Mouse (Mus musculus): ENCODE measurements around the gene Prkci. TPM values are rescaled to one million over a fixed set of nuclear protein-coding genes. Genes with fewer than 3 reads are reported as not detected.

The Prkci gene
- polyA plus RNA-seq, 1 experiment from 2014 or later = 37.1 TPM

- DNase-seq (ENCODE audit: low spot score) = peak; percentile 45
- ATAC-seq = no peak
- TF ChIP-seq CTCF (IDR thresholded peaks at IDR 0.05) = no peak
- no peak for TF ChIP-seq EP300 (IDR thresholded peaks at IDR 0.05)
- Histone ChIP-seq H3K27me3 (replicated peaks; ENCODE audit: insufficient read depth, low read length) (no peaks in the 10 kb centered on the region), H3K9me3 (ENCODE audit: low read length) (no peaks in the 10 kb centered on the region), H3K27ac (ENCODE audit: low read length) (peak overlapping the region; percentile 93), H3K4me3 (ENCODE audit: low read depth, low read length) (no peak overlapping the region), H3K4me2 (replicated peaks; ENCODE audit: low read depth, low read length) (no peak overlapping the region), H3K9ac (replicated peaks; ENCODE audit: low read depth) (no peak overlapping the region; the same call in 1 of the 2 replicates), H3K4me1 (ENCODE audit: insufficient read depth, low read depth, low read length) (0 out of 2 replicates have a peak, but pooled peaks cover 7% of the 10 kb centered on the region), H3K36me3 (ENCODE audit: insufficient read depth, low read length) (no peaks in the 10 kb centered on the region)
- WGBS = 20% methylated on average over 4 of the region's 4 CpGs
These were observed 4.5 kb downstream of the Prkci start for GRCm38 (mm10) chr3:31000018-31000407.

GRCm38 (mm10) chr3:31001048-31001676 is 5.6 kb downstream of the Prkci start:
- H3K4me3 ChIP-seq (ENCODE audit: low read depth, low read length) = no peak overlapping the region

GRCm38 (mm10) chr3:31004320-31005209 is 9.0 kb downstream of the Prkci start:
- no peak overlapping the region for H3K4me3 ChIP-seq (ENCODE audit: low read depth, low read length)
- no peaks in the 10 kb centered on the region for H3K36me3 ChIP-seq (ENCODE audit: insufficient read depth, low read length)
- H3K9ac ChIP-seq (replicated peaks; ENCODE audit: low read depth) = no peak overlapping the region
- H3K9me3 ChIP-seq (ENCODE audit: low read length) = no peaks in the 10 kb centered on the region
- H3K4me1 ChIP-seq (ENCODE audit: insufficient read depth, low read depth, low read length) = 0 out of 2 replicates have a peak, but pooled peaks cover 7% of the 10 kb centered on the region
- 77% methylated on average over 6 of the region's 6 CpGs for WGBS
- H3K27me3 ChIP-seq (replicated peaks; ENCODE audit: insufficient read depth, low read length) = no peaks in the 10 kb centered on the region
- TF ChIP-seq CTCF (IDR thresholded peaks at IDR 0.05) = no peak
- no peak for TF ChIP-seq EP300 (IDR thresholded peaks at IDR 0.05)
- H3K27ac ChIP-seq (ENCODE audit: low read length) = no peak overlapping the region
- no peak for DNase-seq (ENCODE audit: low spot score)
- no peak overlapping the region for H3K4me2 ChIP-seq (replicated peaks; ENCODE audit: low read depth, low read length)
- ATAC-seq = no peak

More at GRCm38 (mm10) chr3:31001048-31001676, 5.6 kb downstream of the Prkci start:
- WGBS = 64% methylated on average over 3 of the region's 3 CpGs
- TF ChIP-seq EP300 (IDR thresholded peaks at IDR 0.05) = no peak
- no peak for TF ChIP-seq CTCF (IDR thresholded peaks at IDR 0.05)
- Histone ChIP-seq H3K36me3 (ENCODE audit: insufficient read depth, low read length) (no peaks in the 10 kb centered on the region), H3K27me3 (replicated peaks; ENCODE audit: insufficient read depth, low read length) (no peaks in the 10 kb centered on the region), H3K4me2 (replicated peaks; ENCODE audit: low read depth, low read length) (no peak overlapping the region), H3K9ac (replicated peaks; ENCODE audit: low read depth) (no peak overlapping the region), H3K4me1 (ENCODE audit: insufficient read depth, low read depth, low read length) (0 out of 2 replicates have a peak, but pooled peaks cover 7% of the 10 kb centered on the region), H3K27ac (ENCODE audit: low read length) (peak overlapping the region; percentile 55), H3K9me3 (ENCODE audit: low read length) (no peaks in the 10 kb centered on the region)
- ATAC-seq (no peak), DNase-seq (ENCODE audit: low spot score) (no peak)

DNA sequence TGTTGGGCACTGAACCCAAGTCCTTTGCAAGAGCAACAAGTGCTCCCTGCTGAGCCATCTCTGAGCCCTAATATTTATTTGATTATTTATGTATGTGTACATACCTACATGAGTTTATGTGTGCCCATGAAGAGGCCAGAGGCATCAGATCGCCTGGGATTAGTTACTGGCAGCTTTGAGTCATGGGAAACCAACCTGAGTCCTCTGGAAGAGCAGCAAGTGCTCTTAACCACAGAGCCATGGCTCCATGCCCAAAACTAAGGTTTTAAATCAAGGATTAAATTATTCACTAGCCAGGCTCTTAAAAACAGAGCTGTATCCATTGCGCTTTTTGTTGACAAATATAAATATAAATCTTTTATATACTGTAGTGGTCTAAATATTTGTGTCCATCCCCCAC is 18.8 kb downstream of the Prkci start:
- H3K4me3 ChIP-seq (ENCODE audit: low read depth, low read length) = no peak overlapping the region
- H3K27ac ChIP-seq (ENCODE audit: low read length) = no peak overlapping the region
- peak; percentile 36 for DNase-seq (ENCODE audit: low spot score)
- 60% methylated on average over 2 of the region's 2 CpGs for WGBS
- H3K27me3 ChIP-seq (replicated peaks; ENCODE audit: insufficient read depth, low read length) = no peaks in the 10 kb centered on the region
- H3K9ac ChIP-seq (replicated peaks; ENCODE audit: low read depth) = no peak overlapping the region
- peak; percentile 37; the same call in 1 of the 2 replicates for ATAC-seq
- no peaks in the 10 kb centered on the region for H3K36me3 ChIP-seq (ENCODE audit: insufficient read depth, low read length)
- H3K4me2 ChIP-seq (replicated peaks; ENCODE audit: low read depth, low read length) = no peak overlapping the region
- H3K4me1 ChIP-seq (ENCODE audit: insufficient read depth, low read depth, low read length) = peaks cover 11% of the 10 kb centered on the region; the same call in 1 of the 2 replicates
- no peak for TF ChIP-seq EP300 (IDR thresholded peaks at IDR 0.05)
- no peaks in the 10 kb centered on the region for H3K9me3 ChIP-seq (ENCODE audit: low read length)

GRCm38 (mm10) chr3:31015682-31016443 is 20.3 kb downstream of the Prkci start:
- no peaks in the 10 kb centered on the region for H3K27me3 ChIP-seq (replicated peaks; ENCODE audit: insufficient read depth, low read length)
- ATAC-seq = no peak
- DNase-seq (ENCODE audit: low spot score) = peak; percentile 35
- no peak overlapping the region for H3K4me3 ChIP-seq (ENCODE audit: low read depth, low read length)
- H3K27ac ChIP-seq (ENCODE audit: low read length) = peak overlapping the region; percentile 38; the same call in 1 of the 2 replicates
- no peak overlapping the region for H3K4me2 ChIP-seq (replicated peaks; ENCODE audit: low read depth, low read length)
- no peaks in the 10 kb centered on the region for H3K9me3 ChIP-seq (ENCODE audit: low read length)
- no peak overlapping the region for H3K9ac ChIP-seq (replicated peaks; ENCODE audit: low read depth)
- peaks cover 11% of the 10 kb centered on the region; the same call in 1 of the 2 replicates for H3K4me1 ChIP-seq (ENCODE audit: insufficient read depth, low read depth, low read length)
- WGBS = 53% methylated on average over 10 of the region's 10 CpGs
- no peaks in the 10 kb centered on the region for H3K36me3 ChIP-seq (ENCODE audit: insufficient read depth, low read length)
- TF ChIP-seq EP300 (IDR thresholded peaks at IDR 0.05) (no peak), CTCF (IDR thresholded peaks at IDR 0.05) (peak; percentile 25)

All from lung, postnatal 0 days (tissue).